Mouse (Mus musculus) layer of hippocampus, adult 9-10 months (tissue): ENCODE measurements around the gene Gm43738.

Experiments used
- DNase-seq: peaks from one replicate; pipeline ENCODE4 v3.0.0; 2022; ENCODE audit warnings: low spot score

Gene Gm43738

DNA sequence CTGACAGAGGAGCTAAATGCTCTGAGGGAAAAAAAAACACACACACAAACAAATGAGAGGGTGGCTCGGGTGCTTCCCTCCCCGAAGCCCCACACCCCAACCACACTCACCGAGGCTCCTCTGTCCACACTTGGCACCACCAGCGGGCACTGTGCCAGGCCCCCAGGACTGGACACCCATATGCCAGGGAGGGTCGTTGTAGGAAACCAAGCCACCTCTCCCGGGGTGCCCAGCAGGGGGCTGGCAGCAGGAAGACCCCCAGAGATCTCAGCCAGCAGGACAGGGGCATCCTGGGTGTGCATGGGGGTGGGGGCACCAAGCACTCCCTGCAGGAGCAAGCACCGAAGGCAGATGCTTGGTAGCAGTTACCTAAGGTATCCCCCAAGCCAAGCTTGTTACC, at the start of gene Gm43738:
Gene Gm43738, minus strand, starts transcription at position 289 of the 400 bp plus-strand sequence.
- DNase-seq, result no peak

DNA sequence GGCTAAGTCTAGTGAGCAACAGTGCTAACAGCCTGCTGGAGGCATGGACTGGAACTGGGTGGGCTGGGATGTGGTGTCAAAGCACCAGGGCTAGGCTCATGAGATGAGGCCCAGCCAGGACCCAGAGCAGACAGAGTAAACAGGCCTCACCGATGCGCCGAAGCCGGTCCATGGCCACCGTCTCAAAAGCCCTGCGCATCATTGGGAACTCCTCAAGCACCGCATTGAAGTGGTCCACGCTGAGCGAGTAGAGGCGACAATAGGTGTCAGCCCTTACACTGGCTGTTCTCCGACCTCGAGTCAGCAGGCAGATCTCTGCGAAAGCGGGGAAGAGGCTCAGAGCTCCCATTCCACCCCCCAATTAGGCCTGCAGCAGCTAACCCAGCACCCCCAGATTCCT, 47.7 kb upstream of the Gm43738 start:
- DNase-seq, result no peak

DNA sequence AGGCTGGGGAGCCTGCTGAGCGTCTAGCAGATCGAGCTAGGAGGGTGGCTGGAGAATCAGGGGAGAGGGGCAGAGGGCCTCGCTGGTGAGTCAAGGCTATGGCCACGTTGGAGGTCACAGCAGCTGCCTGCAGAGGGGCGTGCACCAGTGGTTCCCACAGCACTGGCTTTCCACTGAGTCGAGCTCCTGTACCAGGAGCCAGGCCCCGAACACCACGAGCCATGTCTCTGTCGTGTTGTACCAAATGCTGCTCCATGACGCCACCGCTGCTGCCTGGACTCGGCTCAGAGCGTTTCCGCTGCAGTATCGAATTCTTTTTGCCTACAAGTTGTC, 47.0 kb upstream of the Gm43738 start:
- no peak for DNase-seq

DNA sequence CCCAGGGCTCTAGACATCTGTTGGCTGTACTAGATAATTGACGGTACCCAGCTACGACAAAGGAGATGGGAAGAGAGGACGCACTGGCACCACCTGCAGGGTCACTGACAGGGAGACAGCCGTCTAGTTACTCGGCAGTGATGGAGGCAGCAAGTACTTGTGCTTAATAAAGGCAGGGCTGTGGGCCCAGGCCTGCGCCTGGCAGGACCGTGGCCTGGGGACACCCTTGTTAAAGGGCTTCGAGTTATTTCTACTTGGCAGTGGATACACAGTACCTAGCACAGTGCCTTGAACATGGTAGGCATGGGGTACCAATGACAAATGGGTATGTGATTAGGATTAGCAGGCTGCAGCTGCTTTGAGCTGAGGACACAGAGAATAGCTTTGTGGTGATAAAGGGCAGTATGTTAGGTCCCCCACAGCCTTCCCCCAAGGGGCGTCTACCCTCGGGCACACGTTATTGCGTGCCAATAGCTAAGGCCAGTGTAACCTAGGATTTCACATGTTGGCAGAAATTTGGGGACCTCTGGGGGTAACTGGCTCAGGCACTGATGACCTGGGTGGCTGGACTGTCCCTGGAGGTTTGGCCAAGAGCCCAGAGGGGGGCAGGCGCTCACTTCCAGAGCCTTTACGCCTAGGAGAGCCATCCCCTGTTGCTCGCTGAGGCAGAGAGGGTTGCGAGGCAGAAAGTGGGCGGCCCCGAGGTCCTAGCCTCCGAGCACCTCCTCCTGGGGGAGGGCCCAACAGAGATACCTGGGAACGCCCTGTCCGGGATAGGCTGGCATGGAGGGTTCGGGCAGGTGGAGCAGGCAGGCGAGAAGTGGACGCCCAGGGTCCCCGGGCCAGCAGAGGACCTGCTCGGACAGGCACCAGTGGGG, 46.4 kb upstream of the Gm43738 start:
- DNase-seq, result no peak

DNA sequence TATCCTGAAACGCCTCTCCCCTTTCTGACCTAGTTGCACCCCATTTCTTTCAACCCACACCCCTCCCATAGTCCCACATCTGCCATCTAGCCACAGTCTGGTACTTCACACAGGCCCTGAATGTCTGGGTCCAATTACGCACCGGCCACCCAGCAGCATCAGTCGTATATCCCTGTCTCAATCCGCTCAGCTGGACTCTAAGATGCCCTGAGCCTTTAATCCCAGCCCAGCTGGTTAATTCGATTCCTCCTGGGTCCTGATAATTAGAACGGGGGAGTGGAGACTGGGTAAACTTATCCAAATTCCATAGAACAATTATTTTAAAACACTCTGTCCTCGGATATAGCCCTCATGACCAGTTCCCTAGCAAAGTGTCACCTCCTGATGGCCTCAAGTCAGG, 44.7 kb upstream of the Gm43738 start:
- no peak for DNase-seq

DNA sequence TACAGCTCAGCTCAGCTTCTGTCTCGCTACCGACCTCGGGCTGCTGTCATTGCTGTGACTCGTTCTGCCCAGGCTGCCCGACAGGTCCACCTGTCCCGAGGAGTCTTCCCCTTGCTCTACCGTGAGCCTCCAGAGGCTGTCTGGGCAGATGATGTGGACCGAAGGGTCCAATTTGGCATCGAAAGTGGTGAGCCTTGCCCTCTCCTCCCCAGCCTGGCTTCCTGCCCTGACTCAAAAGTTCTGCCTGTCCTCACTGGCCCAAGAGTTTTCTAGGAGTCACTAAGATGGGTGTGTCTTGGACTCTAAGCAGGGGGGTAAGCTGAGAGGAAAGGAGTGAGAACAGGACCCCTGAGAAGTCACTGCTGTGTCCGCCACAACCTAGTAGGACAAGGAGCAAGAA, 43.9 kb upstream of the Gm43738 start:
- DNase-seq, result no peak

DNA sequence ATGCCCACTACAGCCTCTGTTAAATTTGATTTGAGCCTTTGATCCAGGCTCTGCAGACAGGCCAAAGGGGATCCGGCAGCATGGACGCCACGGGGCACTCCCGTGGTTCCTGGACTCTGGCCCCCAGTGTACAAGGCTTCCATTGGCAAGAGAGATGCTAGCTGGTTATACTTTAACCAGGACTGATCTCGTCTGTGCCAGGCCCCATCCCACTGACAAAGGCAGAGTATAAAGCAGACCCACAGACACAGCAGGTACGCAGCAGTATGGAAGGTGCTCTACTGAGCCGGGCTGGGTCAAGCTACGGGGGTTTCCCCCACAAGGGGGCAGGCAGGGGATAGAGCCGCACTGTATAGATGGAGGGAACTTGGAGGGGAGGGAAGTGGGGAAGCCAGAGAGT, 35.5 kb upstream of the Gm43738 start:
- DNase-seq, result no peak

DNA sequence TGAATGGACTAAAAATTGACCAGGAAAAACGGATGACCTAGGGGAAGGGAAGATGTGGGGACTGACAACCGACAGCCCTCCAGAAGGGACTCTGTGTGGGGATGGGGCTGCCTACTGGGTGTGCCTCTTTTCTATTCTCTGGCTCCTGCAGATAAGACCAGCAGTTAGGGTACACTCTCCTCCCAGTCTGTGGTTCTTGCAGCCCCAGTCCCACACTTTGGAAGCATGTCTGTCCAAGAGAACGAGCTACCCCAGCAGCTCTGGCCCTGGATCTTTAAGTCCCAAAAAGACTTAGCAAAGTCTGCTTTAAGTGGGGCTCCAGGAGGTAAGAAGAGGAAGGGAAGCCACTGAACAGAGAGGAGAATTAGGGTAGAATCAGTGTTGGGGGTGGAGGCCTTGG, 35.1 kb upstream of the Gm43738 start, which contains the start of gene Pklr:
Gene Pklr, plus strand, starts transcription at position 185 of the 400 bp plus-strand sequence.
- no peak for DNase-seq

DNA sequence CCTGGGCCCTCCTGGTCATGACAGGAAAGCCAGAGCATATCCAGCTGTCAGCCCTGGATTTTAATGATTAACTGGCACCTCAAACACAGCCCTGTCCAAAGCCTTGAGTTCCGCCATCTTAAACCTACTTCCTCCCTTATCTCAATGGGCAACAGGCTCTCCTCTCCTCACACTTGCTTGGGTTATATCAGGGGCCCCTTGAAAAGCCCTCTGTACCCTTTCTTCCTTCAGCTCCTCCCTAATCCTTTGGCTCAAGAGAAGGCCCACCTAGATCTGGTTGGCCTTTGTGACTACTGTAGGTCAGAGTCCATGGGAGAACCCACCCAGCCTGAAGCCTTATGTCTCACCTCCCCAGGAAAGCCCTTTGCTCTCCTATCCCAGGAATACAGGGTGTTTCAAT, 32.9 kb upstream of the Gm43738 start:
- no peak for DNase-seq

DNA sequence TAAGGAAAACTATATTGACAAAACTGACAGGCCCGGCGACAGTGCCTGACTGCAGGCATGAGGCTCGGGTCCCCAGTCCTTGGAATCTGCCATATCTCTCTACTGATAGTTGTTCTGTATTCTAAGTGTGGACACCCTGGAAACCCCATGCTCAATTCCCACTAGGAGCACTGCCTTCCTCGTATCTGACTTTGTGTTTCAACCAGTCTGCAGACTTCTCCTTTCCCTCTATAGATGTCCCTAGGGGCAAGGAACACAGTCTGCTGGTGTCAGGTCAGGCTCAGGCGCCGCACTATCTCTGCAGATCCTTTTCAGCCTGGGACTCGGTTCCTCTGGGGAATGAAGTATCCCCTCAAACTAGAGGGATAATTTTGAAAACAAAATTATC, 32.2 kb upstream of the Gm43738 start:
- no peak for DNase-seq

DNA sequence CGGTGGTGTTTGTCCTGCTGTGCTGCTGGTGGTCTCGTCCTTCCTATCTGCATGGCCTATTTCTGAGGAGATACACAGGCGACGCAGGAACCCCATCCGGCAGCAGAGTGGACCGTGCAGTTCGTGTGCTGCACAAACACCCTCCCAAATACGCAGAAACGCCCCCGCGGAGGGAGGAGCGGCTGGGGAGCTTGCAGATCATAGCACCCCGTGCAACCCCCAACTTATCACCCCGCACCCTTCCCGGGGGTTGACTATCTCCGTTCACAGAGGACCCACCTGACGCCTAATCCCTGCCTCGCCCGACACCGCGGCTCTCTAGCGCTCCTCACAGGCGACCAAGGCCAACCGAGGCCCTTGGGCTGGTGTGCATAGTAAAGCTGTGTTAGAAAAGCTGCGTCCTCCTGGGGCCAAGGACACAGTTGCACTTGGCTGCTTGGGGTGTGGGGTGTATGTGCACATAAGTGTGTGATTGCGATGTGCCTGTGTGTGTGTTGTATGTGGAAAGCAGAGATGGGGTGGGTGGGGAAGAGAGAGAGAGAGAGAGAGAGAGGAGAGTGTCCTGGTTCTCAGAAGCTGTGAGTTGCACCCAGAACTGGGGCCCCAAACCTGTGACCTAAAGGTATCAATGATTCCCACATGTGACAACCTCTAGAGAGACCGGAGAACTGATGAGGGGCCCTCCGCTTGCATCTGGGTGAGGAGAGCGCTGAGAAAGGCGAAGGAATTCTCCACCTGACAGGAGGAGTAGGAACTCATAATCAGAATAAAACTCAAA, 31.6 kb upstream of the Gm43738 start:
- DNase-seq, result no peak

DNA sequence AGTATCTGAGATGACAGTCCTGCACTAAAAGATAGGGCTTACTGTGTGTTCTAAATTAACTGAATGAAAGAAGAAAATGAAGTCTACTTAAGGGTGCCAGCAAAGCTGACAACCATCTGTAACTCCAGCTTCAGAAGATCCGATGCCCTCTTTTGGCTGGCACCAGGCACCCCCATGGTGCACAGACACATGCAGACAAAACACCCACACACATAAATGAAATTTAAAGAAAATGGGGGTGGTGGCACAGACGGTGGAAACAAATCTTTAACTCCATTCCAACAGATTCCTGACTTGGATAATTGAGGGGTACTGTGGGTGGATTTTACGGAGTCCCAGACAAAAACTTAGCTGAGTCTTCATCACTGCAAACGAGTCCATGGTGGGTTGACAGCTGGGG, 30.9 kb upstream of the Gm43738 start:
- peak; percentile 37 for DNase-seq

DNA sequence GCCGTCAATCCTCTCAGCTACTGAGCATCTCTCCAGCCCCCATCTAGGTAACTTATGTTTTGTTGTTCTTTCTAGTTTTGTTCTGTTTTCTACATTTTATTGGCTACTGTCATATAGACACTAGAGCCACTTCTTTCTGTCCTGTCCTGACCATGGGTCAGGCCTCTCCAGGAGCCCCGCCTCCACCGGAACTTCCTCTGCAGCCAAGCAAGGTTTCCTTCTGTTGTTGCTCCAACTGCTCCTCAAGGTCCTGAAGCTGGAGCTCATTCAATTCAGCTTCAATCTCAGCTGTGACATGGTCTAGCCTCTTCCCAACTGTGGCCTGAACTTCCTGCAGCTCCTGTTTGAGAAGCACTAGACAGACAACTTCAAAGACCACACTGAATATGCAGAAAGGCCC, 29.0 kb upstream of the Gm43738 start:
- DNase-seq, result no peak

DNA sequence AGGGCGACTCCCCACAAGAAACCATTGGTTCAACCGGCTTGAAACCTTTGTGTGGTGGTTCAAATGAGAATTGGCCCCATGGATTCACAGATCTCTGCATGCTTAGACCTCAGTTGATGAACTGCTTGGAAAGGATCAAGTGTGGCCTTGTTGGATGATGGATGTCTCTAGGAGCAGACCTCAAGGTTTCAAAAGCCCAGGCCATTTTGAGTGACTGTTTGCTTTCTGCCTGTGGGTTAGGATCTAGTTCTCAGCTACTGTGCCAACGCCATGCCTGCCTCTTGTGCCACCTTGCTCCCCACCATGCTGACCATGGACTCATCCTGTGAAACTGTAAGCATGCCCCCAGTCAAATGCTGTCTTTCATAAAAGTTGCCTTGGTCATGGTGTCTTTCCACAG, 25.1 kb upstream of the Gm43738 start:
- no peak for DNase-seq

DNA sequence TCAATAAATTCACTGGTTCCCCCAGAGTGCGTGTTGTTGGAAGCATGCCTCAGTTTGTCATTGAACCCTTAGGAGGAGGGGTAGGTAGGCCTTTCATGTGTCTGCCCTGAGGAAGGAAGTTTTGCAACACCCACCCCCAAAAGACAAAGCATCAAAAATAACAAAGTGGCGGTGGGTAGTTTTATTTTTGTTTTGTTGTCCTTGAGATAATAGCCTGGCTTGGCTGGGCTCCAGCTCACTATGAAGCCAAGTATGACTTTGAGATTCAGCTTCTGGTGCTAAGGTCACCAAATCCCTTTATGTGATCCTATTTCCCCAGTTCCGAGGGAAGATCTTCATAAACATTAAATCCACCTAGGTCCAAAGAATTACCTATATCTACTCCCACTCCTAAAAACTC, 23.3 kb upstream of the Gm43738 start:
- DNase-seq, result no peak

DNA sequence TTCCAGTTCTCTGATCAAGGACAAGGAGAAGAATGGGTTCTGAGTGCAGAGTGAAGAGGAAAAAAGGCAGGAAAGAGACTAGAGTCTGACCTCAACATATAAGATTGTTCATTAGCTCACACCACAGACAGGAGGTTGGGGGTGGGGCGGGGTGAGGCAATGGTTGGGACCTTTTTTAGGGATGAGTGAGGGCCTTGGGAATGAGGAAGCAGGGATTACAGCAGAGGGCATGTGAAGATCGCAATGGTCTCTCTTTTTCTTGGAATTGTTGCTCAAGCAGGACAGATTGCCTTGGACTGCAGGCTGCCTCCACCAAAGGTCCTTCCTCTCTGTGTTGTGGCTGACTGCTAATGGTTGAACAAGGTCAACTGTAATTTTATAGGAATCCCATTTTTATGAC, 22.4 kb upstream of the Gm43738 start:
- no peak for DNase-seq

DNA sequence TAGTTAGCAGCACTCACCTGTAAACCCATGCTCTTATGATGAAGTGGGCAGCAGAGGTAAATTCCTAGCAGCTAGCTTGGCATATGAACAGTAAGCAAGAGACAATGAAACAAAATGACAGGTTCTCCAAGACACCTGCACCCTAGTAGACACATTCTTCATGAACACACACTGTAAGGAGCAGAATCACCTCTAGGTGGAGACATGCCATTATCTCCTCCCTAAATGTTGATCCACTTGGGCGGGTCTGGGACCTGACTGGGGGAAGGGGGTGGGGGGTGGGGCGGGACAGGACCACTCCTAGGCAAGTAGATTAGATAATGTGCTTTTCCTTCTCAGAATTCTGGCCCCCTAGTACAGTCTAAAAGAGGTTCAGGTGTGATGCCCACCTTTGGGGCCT, 14.6 kb upstream of the Gm43738 start:
- no peak for DNase-seq

DNA sequence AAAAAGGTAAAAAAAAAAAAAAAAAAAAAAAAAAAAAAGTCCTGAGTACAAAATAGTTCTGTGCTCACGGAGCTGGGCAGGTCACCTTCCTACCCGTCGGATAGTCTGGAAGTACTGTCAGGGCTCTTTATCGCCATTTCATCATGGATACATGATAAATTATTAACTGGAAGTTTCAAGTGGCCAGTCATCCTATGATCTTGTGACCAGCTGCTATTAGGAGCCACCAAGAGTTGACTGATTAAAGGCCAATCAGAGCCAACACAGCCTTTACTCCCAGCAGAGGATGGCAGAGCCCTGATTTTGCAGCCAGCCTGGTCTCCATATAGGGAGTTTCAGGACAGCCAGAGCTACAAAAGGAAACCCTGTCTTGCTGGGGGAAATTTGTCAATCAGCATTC, 12.2 kb upstream of the Gm43738 start:
- DNase-seq, result no peak

DNA sequence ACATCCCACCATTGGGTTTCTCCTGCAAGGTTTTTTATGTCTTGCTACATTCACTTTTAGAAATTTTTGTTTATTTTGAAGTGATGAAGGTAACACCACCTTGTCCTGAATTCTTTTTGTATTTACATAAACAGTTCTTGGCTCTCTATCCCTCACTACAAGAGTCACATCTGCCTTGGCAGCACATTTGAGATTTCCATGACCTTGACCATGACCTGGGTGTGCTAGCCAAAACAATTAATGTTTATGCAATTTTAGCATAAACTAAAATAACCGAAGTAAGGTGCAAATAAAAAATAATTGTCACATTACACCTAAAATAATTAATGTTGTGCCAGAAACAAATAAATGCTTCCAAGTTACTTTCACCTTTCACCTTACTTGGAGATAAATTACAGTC, 7.2 kb upstream of the Gm43738 start:
- DNase-seq, result no peak

DNA sequence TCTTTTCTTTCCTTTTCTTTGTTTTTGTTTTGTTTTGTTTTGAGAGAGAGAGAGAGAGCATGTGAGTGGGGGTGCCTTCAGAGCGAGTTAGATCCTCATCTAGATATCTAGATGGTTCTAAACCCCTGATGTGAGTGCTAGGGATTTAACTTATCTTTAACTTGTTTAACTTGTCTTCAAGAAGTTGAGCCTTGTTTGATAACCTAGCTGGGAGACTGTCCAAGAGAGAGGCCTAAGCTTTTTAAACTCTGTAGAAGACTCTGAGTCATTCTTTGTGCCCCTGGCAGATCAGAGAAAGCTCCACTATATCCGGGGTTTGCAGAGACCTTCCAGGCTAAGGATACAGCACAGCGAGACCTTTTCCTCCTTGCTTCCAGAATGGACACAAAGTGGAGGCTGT, 6.6 kb upstream of the Gm43738 start:
- DNase-seq, result no peak

DNA sequence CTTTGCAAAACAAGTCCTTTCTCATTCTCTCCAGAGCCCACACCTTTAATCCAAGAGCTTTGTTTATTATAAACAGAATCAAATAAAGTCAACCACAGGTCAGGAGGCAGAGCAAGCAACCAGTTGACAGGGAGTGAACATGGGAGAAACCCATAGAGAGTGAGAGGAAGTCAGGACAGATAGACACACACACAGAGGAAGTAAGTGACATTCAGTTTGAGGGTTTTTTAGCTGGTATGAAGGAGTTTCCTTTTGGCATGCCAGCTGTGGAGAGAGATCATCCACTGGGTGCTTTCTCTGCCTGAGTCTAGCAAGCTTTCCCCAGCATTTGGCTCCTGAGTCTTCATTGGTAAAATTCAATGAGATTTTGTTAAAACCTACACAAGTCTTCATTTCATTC, 6.0 kb upstream of the Gm43738 start:
- no peak for DNase-seq

DNA sequence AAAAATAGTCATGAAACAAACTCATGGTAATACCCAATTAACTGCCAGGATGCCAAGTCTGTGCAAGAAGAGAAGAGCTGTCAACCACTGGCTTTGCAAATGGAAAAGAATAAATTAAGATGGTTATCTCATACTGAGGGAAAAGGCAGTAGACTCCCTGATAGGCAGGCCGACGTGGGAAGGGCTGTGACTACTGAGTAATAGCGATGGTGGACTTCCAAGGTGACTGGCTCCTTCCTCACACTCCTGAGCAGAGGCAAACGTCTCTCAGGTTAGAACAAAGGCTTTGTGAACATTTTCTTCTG, 2.3 kb upstream of the Gm43738 start:
- DNase-seq, result no peak

DNA sequence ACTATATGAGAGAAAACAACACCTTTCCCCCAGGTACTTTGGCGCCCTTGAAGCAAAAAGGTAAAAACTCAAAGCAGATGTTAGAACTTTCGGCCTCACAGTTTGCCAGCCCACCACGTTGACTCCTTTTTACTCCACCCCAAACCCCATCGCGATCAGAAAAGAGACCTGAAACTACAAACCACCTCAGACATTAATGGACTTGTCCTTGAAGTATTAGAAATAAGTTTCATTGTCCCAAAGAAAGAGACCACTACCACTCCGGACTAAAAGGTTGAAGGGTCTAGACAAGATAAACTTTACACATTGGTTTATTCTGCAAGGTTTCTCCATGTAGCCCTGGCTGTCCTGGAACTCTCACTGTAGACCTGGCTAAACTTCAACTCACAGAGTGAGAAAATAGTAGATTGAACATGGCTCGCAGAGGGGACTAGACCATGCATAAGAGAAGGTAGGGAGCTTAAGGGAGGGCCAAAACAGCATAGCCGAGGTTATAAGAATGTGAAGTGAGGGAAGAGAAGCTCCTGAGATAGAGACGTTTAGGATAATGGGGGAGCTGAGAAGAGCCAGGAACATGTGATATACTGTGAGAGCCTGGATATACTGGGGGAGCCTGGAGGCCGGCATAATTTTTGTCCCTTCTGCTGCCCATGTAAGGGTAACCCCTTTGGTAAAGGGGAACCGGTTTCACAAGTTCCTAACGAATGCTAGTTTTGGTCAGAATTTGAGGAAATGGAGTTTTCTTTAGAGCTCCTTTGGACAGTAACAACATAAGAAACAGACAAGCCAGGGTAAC, 1.8 kb upstream of the Gm43738 start:
- DNase-seq, result no peak
